Mouse (Mus musculus): ENCODE measurements at regions not wholly inside any gene's neighbourhood (a gene's known extent, or its start where the extent isn't known, plus 50 kb on each side); places are given as distances from the start of the nearest gene placed in this dataset.

DNA sequence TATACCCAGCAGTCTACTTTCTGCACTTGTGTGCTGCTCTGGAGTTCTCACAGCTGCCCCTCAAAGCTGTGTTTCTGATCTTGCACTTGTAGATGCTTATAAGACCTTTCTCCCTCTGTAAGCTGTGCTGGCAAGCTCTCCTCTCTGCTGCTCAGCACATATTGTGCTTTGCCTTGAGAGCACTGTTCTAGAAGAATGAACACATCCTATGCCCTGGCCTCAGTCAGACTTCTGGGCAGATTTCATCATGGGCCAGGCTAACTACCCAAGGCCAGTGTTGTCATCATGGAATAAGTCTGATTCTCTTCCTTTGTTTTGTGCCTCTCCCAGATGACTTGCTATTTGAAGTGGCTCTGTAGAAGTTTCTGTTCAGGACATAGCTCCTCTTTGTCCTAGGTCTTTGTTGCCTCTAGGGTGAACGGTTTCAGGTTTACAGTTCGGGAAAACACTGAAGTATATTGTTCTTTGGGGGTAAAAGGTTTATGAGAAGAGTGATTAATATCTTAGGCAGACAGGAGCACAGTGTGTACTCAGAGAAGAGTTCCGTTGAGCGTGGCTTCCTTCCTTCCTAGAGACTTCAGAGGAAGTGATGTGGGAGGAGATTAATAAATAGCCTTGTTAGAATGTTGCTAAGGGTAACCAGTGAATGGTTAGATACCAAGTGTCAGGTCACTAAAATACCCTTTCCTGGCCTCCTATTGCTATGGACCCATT is 70.8 kb downstream of the Pcdh18 start:
- H3K4me1 ChIP-seq (ENCODE audit: control insufficient read depth, insufficient read depth, low read length), result no peaks in the 10 kb centered on the region
- 46% methylated on average over 4 of the region's 4 CpGs for WGBS
- H3K27ac ChIP-seq (replicated peaks; ENCODE audit: low read depth, low read length), result no peak overlapping the region
- H3K27me3 ChIP-seq (ENCODE audit: control insufficient read depth, insufficient read depth, low read length), result no peaks in the 10 kb centered on the region
- H3K4me2 ChIP-seq (ENCODE audit: low read depth, low read length), result no peak overlapping the region
- H3K36me3 ChIP-seq (replicated peaks; ENCODE audit: control insufficient read depth, insufficient read depth, low read depth, low read length), result no peaks in the 10 kb centered on the region
- H3K9me3 ChIP-seq (replicated peaks; ENCODE audit: control insufficient read depth, low read length), result no peaks in the 10 kb centered on the region
- DNase-seq (ENCODE audit: low spot score) (no peak), ATAC-seq (replicated peaks; ENCODE audit: insufficient number of reproducible peaks, low FRiP score, low TSS enrichment, low read depth) (no peak)
- H3K4me3 ChIP-seq (ENCODE audit: low read depth, low read length), result no peak overlapping the region
- H3K9ac ChIP-seq (replicated peaks; ENCODE audit: low read length), result no peak overlapping the region

DNA sequence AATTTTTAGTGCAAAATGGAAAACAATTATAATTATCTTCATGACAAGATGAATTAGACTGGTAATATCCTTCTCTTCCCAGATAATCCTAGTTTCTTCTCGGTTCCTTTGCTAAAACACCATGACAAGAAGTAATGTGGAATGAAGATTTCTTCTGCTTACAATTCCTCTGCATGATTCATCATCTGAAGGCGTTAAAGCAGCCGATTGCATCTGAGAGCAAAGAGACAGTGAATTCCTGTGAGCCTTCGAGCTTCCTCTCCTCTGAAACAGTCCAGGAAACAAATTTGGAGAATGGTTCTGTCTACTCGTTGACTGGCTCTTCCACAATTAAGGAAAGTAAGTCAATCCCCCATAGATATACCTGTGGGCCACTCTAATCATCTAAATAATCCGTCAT is 82.2 kb downstream of the Pcdh18 start:
- Histone ChIP-seq H3K27me3 (ENCODE audit: control insufficient read depth, insufficient read depth, low read length) (no peaks in the 10 kb centered on the region), H3K36me3 (replicated peaks; ENCODE audit: control insufficient read depth, insufficient read depth, low read depth, low read length) (no peaks in the 10 kb centered on the region), H3K4me2 (ENCODE audit: low read depth, low read length) (no peak overlapping the region), H3K27ac (replicated peaks; ENCODE audit: low read depth, low read length) (no peak overlapping the region), H3K4me3 (ENCODE audit: low read depth, low read length) (no peak overlapping the region), H3K9me3 (replicated peaks; ENCODE audit: control insufficient read depth, low read length) (no peaks in the 10 kb centered on the region), H3K9ac (replicated peaks; ENCODE audit: low read length) (no peak overlapping the region), H3K4me1 (ENCODE audit: control insufficient read depth, insufficient read depth, low read length) (no peaks in the 10 kb centered on the region)
- DNase-seq (ENCODE audit: low spot score) (no peak), ATAC-seq (replicated peaks; ENCODE audit: insufficient number of reproducible peaks, low FRiP score, low TSS enrichment, low read depth) (no peak)
- 82% methylated on average over 6 of the region's 6 CpGs for WGBS

DNA sequence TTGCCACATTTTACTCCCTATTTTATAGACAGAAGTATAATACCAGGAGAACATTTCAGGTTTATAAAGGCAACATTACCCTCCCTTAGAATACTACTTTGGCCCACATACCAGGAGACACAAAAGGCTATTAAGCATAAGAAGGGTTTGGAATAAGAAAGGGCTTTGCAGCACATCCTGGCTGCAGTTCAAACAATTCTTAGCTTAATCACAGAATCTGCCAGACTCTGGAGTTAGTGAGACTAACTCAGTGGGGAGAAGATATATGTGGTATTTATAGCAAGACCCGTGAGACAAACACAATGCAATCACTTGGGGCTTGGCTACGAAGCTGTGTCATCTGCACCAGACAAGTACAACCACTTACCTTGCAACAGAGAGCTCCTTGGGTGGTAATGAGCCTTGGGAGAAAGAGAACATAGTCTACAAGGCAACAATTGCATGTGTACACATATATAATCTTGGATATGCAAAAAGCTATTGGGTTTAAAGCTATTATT is 84.4 kb downstream of the Pcdh18 start:
- H3K4me1 ChIP-seq (ENCODE audit: control insufficient read depth, insufficient read depth, low read length), result no peaks in the 10 kb centered on the region
- ATAC-seq (replicated peaks; ENCODE audit: insufficient number of reproducible peaks, low FRiP score, low TSS enrichment, low read depth) (no peak), DNase-seq (ENCODE audit: low spot score) (no peak)
- 49% methylated on average over 2 of the region's 2 CpGs for WGBS
- H3K4me3 ChIP-seq (ENCODE audit: low read depth, low read length), result no peak overlapping the region
- no peak overlapping the region for H3K27ac ChIP-seq (replicated peaks; ENCODE audit: low read depth, low read length)
- no peak overlapping the region for H3K4me2 ChIP-seq (ENCODE audit: low read depth, low read length)
- H3K36me3 ChIP-seq (replicated peaks; ENCODE audit: control insufficient read depth, insufficient read depth, low read depth, low read length), result no peaks in the 10 kb centered on the region
- no peaks in the 10 kb centered on the region for H3K9me3 ChIP-seq (replicated peaks; ENCODE audit: control insufficient read depth, low read length)
- H3K27me3 ChIP-seq (ENCODE audit: control insufficient read depth, insufficient read depth, low read length), result no peaks in the 10 kb centered on the region
- H3K9ac ChIP-seq (replicated peaks; ENCODE audit: low read length), result no peak overlapping the region

GRCm38 (mm10) chr3:49667543-49668338 is 89.4 kb downstream of the Pcdh18 start:
- DNase-seq (ENCODE audit: low spot score) (no peak), ATAC-seq (replicated peaks; ENCODE audit: insufficient number of reproducible peaks, low FRiP score, low TSS enrichment, low read depth) (no peak)
- Histone ChIP-seq H3K9me3 (replicated peaks; ENCODE audit: control insufficient read depth, low read length) (no peaks in the 10 kb centered on the region), H3K4me3 (ENCODE audit: low read depth, low read length) (no peak overlapping the region), H3K4me1 (ENCODE audit: control insufficient read depth, insufficient read depth, low read length) (no peaks in the 10 kb centered on the region), H3K27me3 (ENCODE audit: control insufficient read depth, insufficient read depth, low read length) (no peaks in the 10 kb centered on the region), H3K27ac (replicated peaks; ENCODE audit: low read depth, low read length) (no peak overlapping the region), H3K36me3 (replicated peaks; ENCODE audit: control insufficient read depth, insufficient read depth, low read depth, low read length) (no peaks in the 10 kb centered on the region), H3K4me2 (ENCODE audit: low read depth, low read length) (no peak overlapping the region), H3K9ac (replicated peaks; ENCODE audit: low read length) (no peak overlapping the region)
- WGBS, result 85% methylated on average over 9 of the region's 9 CpGs

DNA sequence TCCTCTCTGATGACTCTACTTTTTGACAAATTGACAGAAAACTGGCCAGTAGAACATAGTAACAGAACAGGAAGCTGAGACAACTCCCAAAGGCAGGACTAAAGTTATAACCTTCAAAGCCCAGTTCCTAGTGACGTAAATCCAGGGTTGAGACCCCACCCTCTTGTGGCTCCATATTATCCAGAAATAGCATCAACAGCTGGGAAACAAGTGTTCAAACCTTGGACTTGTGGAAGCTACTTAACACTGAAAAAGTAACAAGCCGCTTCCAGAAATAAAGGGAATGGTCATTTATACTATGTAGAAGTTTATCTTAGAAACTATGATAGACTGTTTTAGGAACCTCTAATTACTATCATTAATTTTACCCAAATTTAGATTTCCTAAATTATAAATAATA is 90.6 kb downstream of the Pcdh18 start:
- no peak overlapping the region for H3K4me2 ChIP-seq (ENCODE audit: low read depth, low read length)
- no peak for ATAC-seq (replicated peaks; ENCODE audit: insufficient number of reproducible peaks, low FRiP score, low TSS enrichment, low read depth)
- no peak overlapping the region for H3K4me3 ChIP-seq (ENCODE audit: low read depth, low read length)
- H3K27me3 ChIP-seq (ENCODE audit: control insufficient read depth, insufficient read depth, low read length), result no peaks in the 10 kb centered on the region
- no peak for DNase-seq (ENCODE audit: low spot score)
- H3K9ac ChIP-seq (replicated peaks; ENCODE audit: low read length), result no peak overlapping the region
- no peak overlapping the region for H3K27ac ChIP-seq (replicated peaks; ENCODE audit: low read depth, low read length)
- H3K36me3 ChIP-seq (replicated peaks; ENCODE audit: control insufficient read depth, insufficient read depth, low read depth, low read length), result no peaks in the 10 kb centered on the region
- H3K9me3 ChIP-seq (replicated peaks; ENCODE audit: control insufficient read depth, low read length), result no peaks in the 10 kb centered on the region
- WGBS, result 90% methylated on average over 2 of the region's 2 CpGs
- no peaks in the 10 kb centered on the region for H3K4me1 ChIP-seq (ENCODE audit: control insufficient read depth, insufficient read depth, low read length)

GRCm38 (mm10) chr3:49648895-49649175 is 108.3 kb downstream of the Pcdh18 start:
- no peak for DNase-seq (ENCODE audit: low spot score)
- Histone ChIP-seq H3K4me1 (ENCODE audit: control insufficient read depth, insufficient read depth, low read length) (no peaks in the 10 kb centered on the region), H3K4me3 (ENCODE audit: low read depth, low read length) (no peak overlapping the region), H3K36me3 (replicated peaks; ENCODE audit: control insufficient read depth, insufficient read depth, low read depth, low read length) (no peaks in the 10 kb centered on the region), H3K4me2 (ENCODE audit: low read depth, low read length) (no peak overlapping the region), H3K9ac (replicated peaks; ENCODE audit: low read length) (no peak overlapping the region), H3K9me3 (replicated peaks; ENCODE audit: control insufficient read depth, low read length) (no peaks in the 10 kb centered on the region), H3K27me3 (ENCODE audit: control insufficient read depth, insufficient read depth, low read length) (no peaks in the 10 kb centered on the region), H3K27ac (replicated peaks; ENCODE audit: low read depth, low read length) (no peak overlapping the region)
- 50% methylated on average over 1 of the region's 1 CpGs for WGBS
- no peak for ATAC-seq (replicated peaks; ENCODE audit: insufficient number of reproducible peaks, low FRiP score, low TSS enrichment, low read depth)

- Histone ChIP-seq H3K9ac (replicated peaks; ENCODE audit: low read length) (no peak overlapping the region), H3K27me3 (ENCODE audit: control insufficient read depth, insufficient read depth, low read length) (no peaks in the 10 kb centered on the region), H3K4me2 (ENCODE audit: low read depth, low read length) (no peak overlapping the region), H3K27ac (replicated peaks; ENCODE audit: low read depth, low read length) (no peak overlapping the region), H3K36me3 (replicated peaks; ENCODE audit: control insufficient read depth, insufficient read depth, low read depth, low read length) (no peaks in the 10 kb centered on the region), H3K9me3 (replicated peaks; ENCODE audit: control insufficient read depth, low read length) (no peaks in the 10 kb centered on the region), H3K4me3 (ENCODE audit: low read depth, low read length) (no peak overlapping the region), H3K4me1 (ENCODE audit: control insufficient read depth, insufficient read depth, low read length) (no peaks in the 10 kb centered on the region)
- 79% methylated on average over 5 of the region's 5 CpGs for WGBS
- no peak for DNase-seq (ENCODE audit: low spot score)
- no peak for ATAC-seq (replicated peaks; ENCODE audit: insufficient number of reproducible peaks, low FRiP score, low TSS enrichment, low read depth)
Observed at GRCm38 (mm10) chr3:49648040-49648894, 108.9 kb downstream of the Pcdh18 start.

DNA sequence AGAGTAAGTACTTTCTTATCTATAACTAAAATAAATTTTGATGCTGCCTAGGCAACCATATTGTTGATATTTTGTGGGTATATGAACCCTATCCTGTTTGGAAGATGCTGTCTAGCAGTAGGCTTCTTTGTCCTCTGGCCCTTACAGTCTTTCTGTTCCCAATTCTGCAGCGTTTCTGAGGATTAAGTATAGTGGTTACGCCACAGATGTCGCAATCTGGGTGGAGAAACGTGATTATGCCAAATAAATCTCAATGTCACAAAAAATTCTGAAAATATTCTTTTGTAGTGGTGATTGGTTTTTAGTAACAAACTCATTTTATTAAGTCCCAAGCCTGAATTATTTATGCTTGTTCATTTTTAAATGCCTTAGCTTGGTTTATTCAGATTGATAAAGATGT is 112.1 kb downstream of the Pcdh18 start:
- ATAC-seq (replicated peaks; ENCODE audit: insufficient number of reproducible peaks, low FRiP score, low TSS enrichment, low read depth) (no peak), DNase-seq (ENCODE audit: low spot score) (no peak)
- H3K9ac ChIP-seq (replicated peaks; ENCODE audit: low read length), result no peak overlapping the region
- H3K9me3 ChIP-seq (replicated peaks; ENCODE audit: control insufficient read depth, low read length), result no peaks in the 10 kb centered on the region
- H3K4me3 ChIP-seq (ENCODE audit: low read depth, low read length), result no peak overlapping the region
- H3K27me3 ChIP-seq (ENCODE audit: control insufficient read depth, insufficient read depth, low read length), result no peaks in the 10 kb centered on the region
- no peak overlapping the region for H3K4me2 ChIP-seq (ENCODE audit: low read depth, low read length)
- WGBS, result 88% methylated on average over 4 of the region's 4 CpGs
- no peaks in the 10 kb centered on the region for H3K4me1 ChIP-seq (ENCODE audit: control insufficient read depth, insufficient read depth, low read length)
- no peaks in the 10 kb centered on the region for H3K36me3 ChIP-seq (replicated peaks; ENCODE audit: control insufficient read depth, insufficient read depth, low read depth, low read length)
- H3K27ac ChIP-seq (replicated peaks; ENCODE audit: low read depth, low read length), result no peak overlapping the region

All from embryonic facial prominence, embryonic 11.5 days (tissue).